Mouse (Mus musculus) heart, embryonic 12.5 days (tissue): Measurements from ENCODE around the gene Cdca5. TPM values are rescaled to one million over a fixed set of nuclear protein-coding genes. Genes with fewer than 3 reads are reported as not detected.

Source experiments
- ATAC-seq: fragments of 200-750 bp; cut with Nextera tagmentation; 2 replicates; pipeline ENCODE4 v1.8.0; 2017; ENCODE audit warnings: moderate TSS enrichment, moderate library complexity; ENCODE audit not compliant: insufficient number of reproducible peaks, low FRiP score
- H3K27ac ChIP-seq: fragments of 300-500 bp; sonication (generic); 2 replicates; pipeline ENCODE4 v1.5.1; 2016; ENCODE audit warnings: mild to moderate bottlenecking, moderate library complexity; ENCODE audit not compliant: poor library complexity, severe bottlenecking
- H3K27me3 ChIP-seq: fragments of 300-500 bp; sonication (generic); replicated peaks from 2 replicates; pipeline ENCODE4 v1.6.1; 2016; ENCODE audit warnings: mild to moderate bottlenecking, moderate library complexity
- H3K36me3 ChIP-seq: fragments of 300-500 bp; sonication (generic); 2 replicates; pipeline ENCODE4 v1.6.1; 2016; ENCODE audit warnings: mild to moderate bottlenecking, moderate library complexity
- H3K4me1 ChIP-seq: fragments of 300-500 bp; sonication (generic); replicated peaks from 2 replicates; pipeline ENCODE4 v1.6.1; 2016; ENCODE audit warnings: mild to moderate bottlenecking
- H3K4me2 ChIP-seq: fragments of 300-500 bp; sonication (generic); 2 replicates; pipeline ENCODE4 v1.6.1; 2016; ENCODE audit warnings: mild to moderate bottlenecking, moderate library complexity
- H3K4me3 ChIP-seq: fragments of 300-500 bp; sonication (generic); 2 replicates; pipeline ENCODE4 v1.5.1; 2016; ENCODE audit warnings: mild to moderate bottlenecking
- H3K9ac ChIP-seq: fragments of 300-500 bp; sonication (generic); 2 replicates; pipeline ENCODE4 v1.6.1; 2016; ENCODE audit warnings: mild to moderate bottlenecking, moderate library complexity
- H3K9me3 ChIP-seq: fragments of 300-500 bp; sonication (generic); replicated peaks from 2 replicates; pipeline ENCODE4 v1.6.1; 2016; ENCODE audit warnings: mild to moderate bottlenecking, moderate library complexity
- WGBS: fragments of 180-500 bp; shearing (Covaris S2); methylation state at CpG from one replicate; pipeline ENCODE4 v1.1.7; 2016; 5-methylcytosine and 5-hydroxymethylcytosine counted together
- polyA plus RNA-seq: library from polyadenylated mRNA; unstranded; fragments of >200 nt; fragmentation: Nextera tagmentation; extraction: Ambion mirVana; gene quantifications from 2 replicates; pipeline ENCODE4 v1.2.1, GENCODE M21; 2016

The Cdca5 gene
- polyA plus RNA-seq, 1 experiment from 2014 or later = 27.7 TPM

- Histone ChIP-seq H3K36me3 (peaks cover 61% of the 10 kb centered on the region), H3K27ac (no peak overlapping the region), H3K4me2 (no peak overlapping the region), H3K9me3 (no peaks in the 10 kb centered on the region), H3K9ac (no peak overlapping the region), H3K4me1 (peaks cover 8% of the 10 kb centered on the region), H3K4me3 (no peak overlapping the region), H3K27me3 (no peaks in the 10 kb centered on the region)
- ATAC-seq = no peak
- 87% methylated on average over 5 of the region's 5 CpGs for WGBS
These were observed 10.9 kb upstream of the Cdca5 start for GRCm38 (mm10) chr19:6073889-6074288.

GRCm38 (mm10) chr19:6076564-6077393 lies 8.0 kb upstream of the Cdca5 start, which contains the start of gene Vps51:
Vps51 (minus strand) TSS chr19:6077231.
- Histone ChIP-seq H3K27me3 (no peaks in the 10 kb centered on the region), H3K9ac (peak within 1 kb of the TSS; percentile 79), H3K4me3 (peak within 1 kb of the TSS; percentile 79), H3K36me3 (peaks cover 54% of the 10 kb centered on the region), H3K4me1 (peaks cover 8% of the 10 kb centered on the region), H3K27ac (peak within 1 kb of the TSS; percentile 67), H3K9me3 (no peaks in the 10 kb centered on the region), H3K4me2 (peak within 1 kb of the TSS; percentile 85)
- 1% methylated on average over 33 of the region's 33 CpGs for WGBS
- peak; percentile 79 for ATAC-seq

- Histone ChIP-seq H3K4me3 (no peak within 1 kb of the TSS), H3K9me3 (no peaks in the 10 kb centered on the region), H3K9ac (no peak within 1 kb of the TSS), H3K27me3 (no peaks in the 10 kb centered on the region), H3K4me2 (no peak within 1 kb of the TSS), H3K36me3 (peaks cover 39% of the 10 kb centered on the region), H3K4me1 (peaks cover 20% of the 10 kb centered on the region), H3K27ac (no peak within 1 kb of the TSS)
- no peak for ATAC-seq
- 92% methylated on average over 12 of the region's 12 CpGs for WGBS
These were observed 4.8 kb upstream of the Cdca5 start, which contains the start of gene Tmem262 for GRCm38 (mm10) chr19:6079983-6080480. Tmem262 (plus strand) TSS chr19:6080033.

- no peak within 1 kb of the TSS for H3K4me2 ChIP-seq
- no peak within 1 kb of the TSS for H3K27ac ChIP-seq
- no peaks in the 10 kb centered on the region for H3K27me3 ChIP-seq
- peaks cover 17% of the 10 kb centered on the region for H3K4me1 ChIP-seq
- no peak within 1 kb of the TSS for H3K9ac ChIP-seq
- H3K9me3 ChIP-seq = no peaks in the 10 kb centered on the region
- no peak for ATAC-seq
- H3K36me3 ChIP-seq = peaks cover 32% of the 10 kb centered on the region
- 83% methylated on average over 9 of the region's 9 CpGs for WGBS
- no peak within 1 kb of the TSS for H3K4me3 ChIP-seq
These were observed 2.6 kb upstream of the Cdca5 start, which contains the start of gene Gm28374 for GRCm38 (mm10) chr19:6082156-6082555. Gm28374 (minus strand) TSS chr19:6082256.

GRCm38 (mm10) chr19:6085417-6085879 lies 665 bp downstream of the Cdca5 start:
- peak overlapping the region; percentile 81 for H3K9ac ChIP-seq
- peak overlapping the region; percentile 86 for H3K4me2 ChIP-seq
- H3K4me3 ChIP-seq = peak overlapping the region; percentile 83
- peaks cover 55% of the 10 kb centered on the region for H3K36me3 ChIP-seq
- H3K9me3 ChIP-seq = no peaks in the 10 kb centered on the region
- H3K4me1 ChIP-seq = peaks cover 17% of the 10 kb centered on the region
- under 1% methylated on average over 17 of the region's 17 CpGs for WGBS
- H3K27me3 ChIP-seq = no peaks in the 10 kb centered on the region
- H3K27ac ChIP-seq = peak overlapping the region; percentile 53; the same call in 1 of the 2 replicates
- ATAC-seq = peak; percentile 80

- Histone ChIP-seq H3K4me3 (no peak overlapping the region), H3K36me3 (peaks cover 61% of the 10 kb centered on the region), H3K27ac (no peak overlapping the region), H3K4me1 (peaks cover 10% of the 10 kb centered on the region), H3K9me3 (no peaks in the 10 kb centered on the region), H3K9ac (no peak overlapping the region), H3K27me3 (no peaks in the 10 kb centered on the region), H3K4me2 (no peak overlapping the region)
- ATAC-seq = no peak
- WGBS = 94% methylated on average over 13 of the region's 13 CpGs
These were observed 4.1 kb downstream of the Cdca5 start for GRCm38 (mm10) chr19:6088841-6089240.

- peaks cover 66% of the 10 kb centered on the region for H3K36me3 ChIP-seq
- no peaks in the 10 kb centered on the region for H3K27me3 ChIP-seq
- WGBS = 90% methylated on average over 7 of the region's 7 CpGs
- H3K4me1 ChIP-seq = no peaks in the 10 kb centered on the region
- ATAC-seq = no peak
- H3K4me2 ChIP-seq = no peak within 1 kb of the TSS
- no peak within 1 kb of the TSS for H3K4me3 ChIP-seq
- no peak within 1 kb of the TSS; the same call in 1 of the 2 replicates for H3K9ac ChIP-seq
- no peaks in the 10 kb centered on the region for H3K9me3 ChIP-seq
- no peak within 1 kb of the TSS for H3K27ac ChIP-seq
These were observed 9.3 kb downstream of the Cdca5 start, which contains the start of gene AC131692.1 for GRCm38 (mm10) chr19:6094119-6094518. AC131692.1 (plus strand) TSS chr19:6094419.

- Histone ChIP-seq H3K27me3 (no peaks in the 10 kb centered on the region), H3K4me1 (no peaks in the 10 kb centered on the region), H3K4me3 (no peak overlapping the region), H3K9me3 (no peaks in the 10 kb centered on the region), H3K36me3 (peaks cover 34% of the 10 kb centered on the region), H3K9ac (no peak overlapping the region), H3K27ac (no peak overlapping the region), H3K4me2 (no peak overlapping the region)
- no peak for ATAC-seq
- 81% methylated on average over 3 of the region's 3 CpGs for WGBS
These were observed 13.1 kb downstream of the Cdca5 start for GRCm38 (mm10) chr19:6097847-6098246.

- Histone ChIP-seq H3K4me2 (no peak overlapping the region), H3K27me3 (no peaks in the 10 kb centered on the region), H3K4me1 (no peaks in the 10 kb centered on the region), H3K27ac (no peak overlapping the region), H3K4me3 (no peak overlapping the region), H3K9me3 (no peaks in the 10 kb centered on the region), H3K36me3 (peaks cover 10% of the 10 kb centered on the region), H3K9ac (no peak overlapping the region)
- no peak for ATAC-seq
- 77% methylated on average over 6 of the region's 6 CpGs for WGBS
These were observed 16.4 kb downstream of the Cdca5 start for GRCm38 (mm10) chr19:6101186-6101585.

- ATAC-seq = no peak; the same call in 1 of the 2 replicates
- no peak overlapping the region for H3K4me3 ChIP-seq
- H3K36me3 ChIP-seq = peaks cover 10% of the 10 kb centered on the region
- H3K9ac ChIP-seq = no peak overlapping the region
- no peaks in the 10 kb centered on the region for H3K4me1 ChIP-seq
- H3K9me3 ChIP-seq = no peaks in the 10 kb centered on the region
- H3K27me3 ChIP-seq = no peaks in the 10 kb centered on the region
- 78% methylated on average over 6 of the region's 6 CpGs for WGBS
- no peak overlapping the region for H3K27ac ChIP-seq
- H3K4me2 ChIP-seq = no peak overlapping the region
These were observed 17.5 kb downstream of the Cdca5 start for GRCm38 (mm10) chr19:6102169-6102853.

- 50% methylated on average over 4 of the region's 4 CpGs for WGBS
- H3K27me3 ChIP-seq = no peaks in the 10 kb centered on the region
- H3K36me3 ChIP-seq = peaks cover 4% of the 10 kb centered on the region; the same call in 1 of the 2 replicates
- no peaks in the 10 kb centered on the region for H3K4me1 ChIP-seq
- H3K9me3 ChIP-seq = no peaks in the 10 kb centered on the region
- H3K4me2 ChIP-seq = no peak overlapping the region
- no peak for ATAC-seq
- H3K27ac ChIP-seq = no peak overlapping the region
- H3K9ac ChIP-seq = no peak overlapping the region
- H3K4me3 ChIP-seq = no peak overlapping the region
These were observed 19.7 kb downstream of the Cdca5 start for GRCm38 (mm10) chr19:6104476-6104875.
